Mouse (Mus musculus) midbrain, embryonic 11.5 days (tissue): ENCODE results near the gene Cngb1. TPM values are rescaled to one million over a fixed set of nuclear protein-coding genes. Genes with fewer than 3 reads are reported as not detected.

Experiments
- ATAC-seq: fragments of 200-750 bp; cut with Nextera tagmentation; 2 replicates; pipeline ENCODE4 v1.8.0; 2017; ENCODE audit warnings: moderate TSS enrichment, moderate library complexity; ENCODE audit not compliant: low FRiP score
- DNase-seq: peaks from one replicate; pipeline ENCODE4 v3.0.0; 2015; ENCODE audit warnings: low spot score; ENCODE audit errors: missing footprints
- H3K27ac ChIP-seq: fragments of 300-500 bp; sonication (generic); 2 replicates; pipeline ENCODE4 v1.5.1; 2014; ENCODE audit warnings: low read depth, low read length
- H3K27me3 ChIP-seq: fragments of 300-500 bp; sonication (generic); 2 replicates; pipeline ENCODE4 v1.6.1; 2014; ENCODE audit warnings: mild to moderate bottlenecking, low read length, moderate library complexity, mixed read lengths; ENCODE audit not compliant: control insufficient read depth, insufficient read depth
- H3K36me3 ChIP-seq: fragments of 300-500 bp; sonication (generic); 2 replicates; pipeline ENCODE4 v1.6.1; 2014; ENCODE audit warnings: mild to moderate bottlenecking, low read length, moderate library complexity, mixed read lengths; ENCODE audit not compliant: control insufficient read depth, insufficient read depth
- H3K4me1 ChIP-seq: fragments of 300-500 bp; sonication (generic); 2 replicates; pipeline ENCODE4 v1.6.1; 2014; ENCODE audit warnings: low read length; ENCODE audit not compliant: control insufficient read depth, insufficient read depth
- H3K4me2 ChIP-seq: fragments of 300-500 bp; sonication (generic); 2 replicates; pipeline ENCODE4 v1.6.1; 2014; ENCODE audit warnings: mild to moderate bottlenecking, moderate library complexity
- H3K4me3 ChIP-seq: fragments of 300-500 bp; sonication (generic); 2 replicates; pipeline ENCODE4 v1.5.1; 2014; ENCODE audit warnings: low read depth, low read length
- H3K9ac ChIP-seq: fragments of 300-500 bp; sonication (generic); 2 replicates; pipeline ENCODE4 v1.6.1; 2014; ENCODE audit warnings: low read length
- H3K9me3 ChIP-seq: fragments of 300-500 bp; sonication (generic); 2 replicates; pipeline ENCODE4 v1.6.1; 2016; ENCODE audit warnings: low read length; ENCODE audit not compliant: control insufficient read depth
- WGBS: fragments of 180-500 bp; shearing (Covaris S2); extraction: QIAGEN DNeasy Blood & Tissue Kit; methylation state at CpG from one replicate; pipeline ENCODE4 v1.1.7; 2014; 5-methylcytosine and 5-hydroxymethylcytosine counted together
- polyA plus RNA-seq: library from polyadenylated mRNA; unstranded; fragments of >200 nt; fragmentation: Nextera tagmentation; extraction: Ambion mirVana; gene quantifications from 2 replicates; pipeline ENCODE4 v1.2.1, GENCODE M21; 2014

Gene Cngb1
- polyA plus RNA-seq, 1 experiment from 2014 or later: 0.04 TPM

GRCm38 (mm10) chr8:95270501-95270900, 35.9 kb downstream of the Cngb1 start:
- ATAC-seq (no peak), DNase-seq (peak; percentile 79)
- Histone ChIP-seq H3K4me1 (no peaks in the 10 kb centered on the region), H3K4me2 (no peak overlapping the region), H3K4me3 (no peak overlapping the region), H3K27me3 (no peaks in the 10 kb centered on the region), H3K9me3 (no peaks in the 10 kb centered on the region), H3K9ac (no peak overlapping the region), H3K36me3 (no peaks in the 10 kb centered on the region), H3K27ac (no peak overlapping the region)
- 74% methylated on average over 12 of the region's 12 CpGs for WGBS

- Histone ChIP-seq H3K4me3 (no peak overlapping the region), H3K27ac (no peak overlapping the region), H3K9ac (no peak overlapping the region), H3K4me2 (no peak overlapping the region), H3K9me3 (no peaks in the 10 kb centered on the region), H3K27me3 (no peaks in the 10 kb centered on the region), H3K36me3 (no peaks in the 10 kb centered on the region), H3K4me1 (no peaks in the 10 kb centered on the region)
- ATAC-seq: no peak
- 78% methylated on average over 2 of the region's 2 CpGs for WGBS
- no peak for DNase-seq
Measured at GRCm38 (mm10) chr8:95262181-95262580, 44.2 kb downstream of the Cngb1 start.

- H3K4me1 ChIP-seq: no peaks in the 10 kb centered on the region
- no peaks in the 10 kb centered on the region for H3K9me3 ChIP-seq
- WGBS: 84% methylated on average over 10 of the region's 10 CpGs
- H3K36me3 ChIP-seq: no peaks in the 10 kb centered on the region
- ATAC-seq (no peak), DNase-seq (peak; percentile 85)
- H3K4me3 ChIP-seq: no peak overlapping the region
- no peak overlapping the region for H3K4me2 ChIP-seq
- H3K27me3 ChIP-seq: no peaks in the 10 kb centered on the region
- H3K27ac ChIP-seq: no peak overlapping the region
- H3K9ac ChIP-seq: no peak overlapping the region
Measured at GRCm38 (mm10) chr8:95255611-95256010, 50.8 kb downstream of the Cngb1 start.

- Histone ChIP-seq H3K9ac (peak overlapping the region; percentile 43; the same call in 1 of the 2 replicates), H3K36me3 (no peaks in the 10 kb centered on the region), H3K4me3 (peak overlapping the region; percentile 23), H3K27ac (no peak overlapping the region), H3K4me2 (peak overlapping the region; percentile 40), H3K27me3 (no peaks in the 10 kb centered on the region), H3K9me3 (no peaks in the 10 kb centered on the region), H3K4me1 (no peaks in the 10 kb centered on the region)
- peak; percentile 90 for ATAC-seq
- WGBS: 24% methylated on average over 16 of the region's 16 CpGs
- peak; percentile 99 for DNase-seq
Measured at GRCm38 (mm10) chr8:95254564-95255434, 51.6 kb downstream of the Cngb1 start.

GRCm38 (mm10) chr8:95252056-95252455, 54.3 kb downstream of the Cngb1 start:
- WGBS: 57% methylated on average over 9 of the region's 9 CpGs
- H3K9me3 ChIP-seq: no peaks in the 10 kb centered on the region
- H3K4me3 ChIP-seq: no peak overlapping the region
- H3K4me2 ChIP-seq: no peak overlapping the region
- no peak for DNase-seq
- ATAC-seq: no peak
- no peak overlapping the region for H3K9ac ChIP-seq
- no peaks in the 10 kb centered on the region for H3K4me1 ChIP-seq
- no peaks in the 10 kb centered on the region for H3K36me3 ChIP-seq
- H3K27me3 ChIP-seq: no peaks in the 10 kb centered on the region
- H3K27ac ChIP-seq: no peak overlapping the region

GRCm38 (mm10) chr8:95249847-95250246, 56.5 kb downstream of the Cngb1 start:
- no peak overlapping the region for H3K9ac ChIP-seq
- H3K27ac ChIP-seq: no peak overlapping the region
- no peaks in the 10 kb centered on the region for H3K36me3 ChIP-seq
- no peaks in the 10 kb centered on the region for H3K9me3 ChIP-seq
- WGBS: 58% methylated on average over 4 of the region's 4 CpGs
- ATAC-seq (no peak), DNase-seq (peak; percentile 81)
- no peaks in the 10 kb centered on the region for H3K4me1 ChIP-seq
- H3K4me2 ChIP-seq: no peak overlapping the region
- no peak overlapping the region for H3K4me3 ChIP-seq
- no peaks in the 10 kb centered on the region for H3K27me3 ChIP-seq

- H3K9me3 ChIP-seq: no peaks in the 10 kb centered on the region
- no peaks in the 10 kb centered on the region for H3K36me3 ChIP-seq
- no peaks in the 10 kb centered on the region for H3K27me3 ChIP-seq
- no peak overlapping the region for H3K9ac ChIP-seq
- DNase-seq (peak; percentile 28), ATAC-seq (no peak)
- 82% methylated on average over 5 of the region's 5 CpGs for WGBS
- H3K4me2 ChIP-seq: no peak overlapping the region
- 0 out of 2 replicates have a peak, but pooled peaks cover 2% of the 10 kb centered on the region for H3K4me1 ChIP-seq
- no peak overlapping the region for H3K27ac ChIP-seq
- H3K4me3 ChIP-seq: no peak overlapping the region
Measured at GRCm38 (mm10) chr8:95247277-95247676, 59.1 kb downstream of the Cngb1 start.

- Histone ChIP-seq H3K4me3 (no peak overlapping the region), H3K9me3 (no peaks in the 10 kb centered on the region), H3K27me3 (no peaks in the 10 kb centered on the region), H3K4me2 (no peak overlapping the region), H3K4me1 (0 out of 2 replicates have a peak, but pooled peaks cover 2% of the 10 kb centered on the region), H3K36me3 (no peaks in the 10 kb centered on the region), H3K9ac (no peak overlapping the region), H3K27ac (no peak overlapping the region)
- WGBS: 85% methylated on average over 5 of the region's 5 CpGs
- ATAC-seq (no peak), DNase-seq (peak; percentile 33)
Measured at GRCm38 (mm10) chr8:95245180-95245579, 61.2 kb downstream of the Cngb1 start.

GRCm38 (mm10) chr8:95243853-95244252, 62.5 kb downstream of the Cngb1 start:
- 78% methylated on average over 4 of the region's 4 CpGs for WGBS
- peak; percentile 1 for DNase-seq

More at GRCm38 (mm10) chr8:95243853-95244252, 62.5 kb downstream of the Cngb1 start:
- Histone ChIP-seq H3K9ac (no peak overlapping the region), H3K4me2 (no peak overlapping the region), H3K36me3 (no peaks in the 10 kb centered on the region), H3K4me1 (0 out of 2 replicates have a peak, but pooled peaks cover 2% of the 10 kb centered on the region), H3K9me3 (no peaks in the 10 kb centered on the region), H3K27me3 (no peaks in the 10 kb centered on the region), H3K4me3 (no peak overlapping the region), H3K27ac (peak overlapping the region; percentile 78)
- no peak for ATAC-seq
